Mouse (Mus musculus) embryo, embryonic 11 days (tissue): ENCODE results near the gene Galnt17.
A peak's percentile ranks its signal among the peaks of the same experiment; 100 is the strongest.

Experiments used
- DNase-seq: peaks from one replicate; pipeline ENCODE4 v3.0.0-alpha.2; 2015

Gene Galnt17

GRCm38 (mm10) chr5:131117391-131118040 lies 190.8 kb downstream of the Galnt17 start:
- DNase-seq, result no peak

DNA sequence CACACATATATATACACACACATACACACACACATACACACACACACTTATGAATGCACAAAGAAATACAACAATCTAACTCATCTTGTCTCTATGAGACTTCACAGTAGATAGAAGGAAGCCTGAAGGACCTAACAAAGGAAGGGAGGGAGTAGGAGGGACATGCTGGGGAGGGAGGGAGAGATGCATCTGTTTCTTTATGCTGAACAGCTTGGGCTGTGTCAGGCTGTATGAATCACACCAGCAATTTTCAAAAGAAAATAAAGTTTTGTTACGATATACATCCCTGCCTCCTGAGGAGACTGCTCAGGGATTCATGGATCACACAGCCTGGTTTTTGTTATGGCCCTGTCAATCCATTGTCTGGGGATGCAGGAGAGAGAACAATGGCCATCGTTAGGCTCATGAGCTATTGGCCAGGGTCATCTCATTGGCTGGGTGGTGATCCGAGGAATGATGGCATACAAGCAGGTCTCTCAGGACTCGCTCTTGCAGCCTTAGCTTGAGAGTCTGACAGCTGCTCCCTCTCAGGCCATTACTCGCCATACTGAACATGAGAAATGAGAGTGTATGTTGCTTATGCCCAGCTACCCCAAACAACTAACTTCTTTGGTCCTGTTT lies 194.3 kb downstream of the Galnt17 start:
- DNase-seq, result peak; percentile 11

DNA sequence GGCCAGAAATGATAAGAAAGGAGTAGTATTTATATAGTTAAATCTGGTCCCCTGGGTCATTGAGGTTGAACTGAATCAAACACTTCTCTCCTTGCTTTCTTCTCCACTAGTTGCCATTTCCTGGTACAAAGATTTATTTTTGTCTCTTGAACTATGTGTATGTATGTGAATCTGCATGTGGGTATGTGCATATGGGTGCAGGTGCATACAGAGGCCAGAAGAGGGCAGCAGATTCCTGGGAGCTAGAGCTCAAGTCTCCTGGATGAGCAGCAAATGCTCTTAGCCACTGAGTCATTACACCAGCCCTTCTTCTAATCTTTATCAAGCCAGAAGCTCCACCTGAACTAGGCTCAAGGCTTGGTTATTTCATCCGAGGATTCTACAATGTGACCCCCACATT lies 201.1 kb downstream of the Galnt17 start:
- DNase-seq, result no peak

DNA sequence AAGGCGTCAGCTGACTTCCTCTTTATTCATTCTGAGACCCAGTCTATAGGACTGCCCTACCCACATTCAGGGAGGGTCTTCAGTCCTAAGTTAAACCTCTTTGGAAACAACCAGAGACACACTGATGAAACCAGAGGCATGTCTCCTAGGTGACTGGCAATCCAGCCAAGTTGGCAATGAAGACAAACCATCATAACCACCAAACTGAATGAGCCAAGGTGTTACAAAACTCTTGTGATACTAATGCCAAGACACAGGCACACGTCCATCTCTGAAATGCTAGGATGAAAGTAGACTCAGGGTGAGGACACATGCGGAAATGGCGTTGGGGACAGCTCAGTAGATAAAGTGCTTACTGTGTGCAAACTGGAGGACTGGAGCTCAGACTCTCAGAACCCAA lies 211.5 kb downstream of the Galnt17 start:
- no peak for DNase-seq

- DNase-seq, result no peak
Observed at GRCm38 (mm10) chr5:131095635-131096034, 212.7 kb downstream of the Galnt17 start.

- DNase-seq, result peak; percentile 4
Observed at GRCm38 (mm10) chr5:131094771-131095170, 213.5 kb downstream of the Galnt17 start.

DNA sequence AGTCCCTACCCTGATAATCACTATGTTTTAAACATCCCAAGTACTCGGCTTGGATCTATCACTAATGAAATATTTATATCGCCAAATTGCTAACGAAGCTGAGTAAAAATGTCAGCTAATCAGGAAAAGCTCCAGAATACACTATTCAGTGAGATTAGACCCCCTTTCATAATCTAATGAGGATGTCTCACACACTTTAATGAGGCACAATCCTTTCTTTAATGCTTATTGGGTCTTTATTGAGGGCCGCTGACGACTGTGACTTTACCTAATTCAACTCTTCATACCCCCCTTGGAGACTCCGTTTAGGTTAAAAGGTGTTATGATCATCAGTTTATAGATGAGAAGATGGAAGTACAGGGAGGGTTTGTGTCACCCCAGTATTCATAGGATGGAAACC lies 214.2 kb downstream of the Galnt17 start:
- DNase-seq, result no peak

GRCm38 (mm10) chr5:131089876-131090275 lies 218.4 kb downstream of the Galnt17 start:
- DNase-seq, result peak; percentile 14

DNA sequence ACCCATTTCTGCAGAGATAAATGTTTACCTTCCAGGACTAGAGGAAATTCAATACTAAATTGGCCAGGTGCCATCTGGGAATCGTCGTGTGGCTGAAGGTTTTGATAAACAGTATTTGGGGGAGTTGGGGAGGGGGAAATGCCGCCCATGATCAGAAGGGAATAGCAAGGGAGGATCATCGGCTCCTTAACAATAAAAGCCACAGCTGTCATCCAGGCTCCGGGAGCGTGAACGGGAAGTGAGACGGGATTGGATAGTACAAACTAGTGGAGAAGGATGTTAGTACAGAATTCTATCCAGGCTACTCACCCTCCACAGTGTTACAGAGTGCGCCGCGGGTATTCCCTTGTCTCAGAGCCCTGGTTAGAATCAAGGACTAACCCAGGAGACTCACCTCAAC lies 219.4 kb downstream of the Galnt17 start:
- DNase-seq, result peak; percentile 7

DNA sequence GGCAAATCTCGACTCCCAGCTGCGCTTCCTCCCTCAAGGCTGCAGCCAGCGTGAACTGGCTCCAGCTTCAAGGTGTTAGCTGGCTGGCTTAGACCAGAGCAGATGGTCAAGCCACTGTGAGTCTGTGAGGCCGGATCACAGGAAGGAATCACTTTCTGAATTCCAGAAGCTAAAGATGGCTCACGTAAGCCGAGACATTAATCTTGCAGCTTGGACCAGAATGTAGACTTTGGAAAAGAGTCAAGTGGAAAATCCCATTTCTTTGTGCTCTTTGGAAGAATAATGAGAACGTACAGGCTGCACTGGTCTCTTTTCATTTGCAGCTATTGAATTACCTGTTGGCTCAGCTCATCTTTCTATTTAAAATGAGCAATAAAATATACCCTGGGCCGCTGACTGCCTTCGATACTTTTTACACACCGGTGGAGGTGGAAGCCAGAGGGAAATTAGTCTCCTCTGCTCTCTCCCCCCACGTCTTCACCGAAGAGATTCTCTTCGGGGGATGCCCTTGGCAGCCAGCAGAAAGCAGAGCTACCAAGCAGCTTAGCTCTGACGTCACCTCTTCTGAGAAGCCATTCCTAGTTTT lies 225.1 kb downstream of the Galnt17 start:
- DNase-seq, result peak; percentile 49

GRCm38 (mm10) chr5:131077682-131078081 lies 230.6 kb downstream of the Galnt17 start:
- no peak for DNase-seq

DNA sequence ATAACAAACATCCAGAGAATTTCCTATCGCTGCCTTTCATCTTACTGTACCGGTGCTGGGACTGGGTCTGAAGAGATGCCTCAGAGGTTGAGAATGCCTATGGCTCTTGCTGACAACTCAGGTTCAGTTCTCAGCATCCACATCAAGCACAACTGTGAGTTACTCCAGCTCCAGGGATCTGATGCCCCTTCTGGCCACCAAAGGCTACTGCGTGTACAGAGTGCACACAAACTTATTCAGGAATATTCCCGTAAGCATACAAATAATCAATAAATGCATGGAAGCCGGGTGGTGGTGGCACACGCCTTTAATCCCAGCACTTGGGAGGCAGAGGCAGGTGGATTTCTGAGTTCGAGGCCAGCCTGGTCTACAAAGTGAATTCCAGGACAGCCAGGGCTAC lies 232.5 kb downstream of the Galnt17 start:
- no peak for DNase-seq

- DNase-seq, result no peak
Observed at GRCm38 (mm10) chr5:131074295-131074694, 234.0 kb downstream of the Galnt17 start.

GRCm38 (mm10) chr5:131065174-131065573 lies 243.1 kb downstream of the Galnt17 start:
- no peak for DNase-seq

GRCm38 (mm10) chr5:131048505-131048904 lies 259.8 kb downstream of the Galnt17 start:
- DNase-seq, result no peak

- no peak for DNase-seq
Observed at GRCm38 (mm10) chr5:131043130-131043529, 265.2 kb downstream of the Galnt17 start.

- DNase-seq, result no peak
Observed at GRCm38 (mm10) chr5:131040441-131040840, 267.9 kb downstream of the Galnt17 start.

- DNase-seq, result no peak
Observed at GRCm38 (mm10) chr5:131039611-131040313, 268.5 kb downstream of the Galnt17 start.

GRCm38 (mm10) chr5:131024506-131024905 lies 283.8 kb downstream of the Galnt17 start:
- DNase-seq, result no peak

DNA sequence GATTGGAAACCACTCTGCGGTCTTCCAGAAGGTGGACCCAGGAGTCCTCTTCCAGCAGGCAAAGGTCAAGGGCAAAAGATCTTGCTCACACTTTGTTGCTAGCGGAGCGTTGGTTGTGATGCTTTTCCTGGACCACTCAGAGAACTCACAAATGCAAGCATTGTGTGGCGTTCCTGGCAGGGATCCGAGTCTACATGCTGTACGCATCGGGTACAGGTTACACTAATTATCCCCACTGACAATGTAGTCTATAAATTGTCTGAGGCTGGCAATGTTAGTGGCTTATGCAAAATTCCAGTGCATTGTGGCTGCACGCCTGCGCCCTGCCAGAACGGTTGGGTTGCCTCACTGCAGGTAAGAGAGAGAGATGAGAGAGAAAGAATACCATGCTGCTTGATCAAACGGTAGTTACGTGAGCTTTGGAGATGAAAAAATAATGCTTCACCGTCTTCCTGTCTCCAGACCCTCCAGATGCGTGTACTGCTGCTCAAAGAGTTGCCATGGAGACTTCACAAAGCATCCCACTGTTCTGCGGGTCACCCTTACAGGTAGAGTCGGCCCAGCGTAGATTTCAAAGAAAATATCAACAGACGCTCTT lies 285.8 kb downstream of the Galnt17 start:
- no peak for DNase-seq

DNA sequence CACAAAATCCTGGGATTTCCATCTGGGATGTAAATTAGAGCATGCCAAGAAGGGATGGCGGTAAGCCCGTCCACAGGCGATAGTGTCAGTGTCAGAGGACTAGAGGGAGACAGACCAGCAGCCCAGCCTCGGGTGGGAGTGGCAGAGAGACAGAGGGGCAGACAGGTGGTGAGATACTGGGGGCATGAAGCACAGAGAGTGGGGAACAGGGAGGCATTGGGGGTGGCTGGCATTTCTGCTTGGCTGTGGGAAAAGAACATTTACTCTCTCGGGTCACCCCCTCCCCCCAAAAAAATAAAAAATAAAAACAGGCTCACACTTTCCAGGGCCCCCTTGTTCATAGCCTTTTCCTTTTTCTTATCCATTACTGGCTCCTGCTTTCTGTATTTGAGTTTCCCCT lies 287.4 kb downstream of the Galnt17 start:
- DNase-seq, result no peak

DNA sequence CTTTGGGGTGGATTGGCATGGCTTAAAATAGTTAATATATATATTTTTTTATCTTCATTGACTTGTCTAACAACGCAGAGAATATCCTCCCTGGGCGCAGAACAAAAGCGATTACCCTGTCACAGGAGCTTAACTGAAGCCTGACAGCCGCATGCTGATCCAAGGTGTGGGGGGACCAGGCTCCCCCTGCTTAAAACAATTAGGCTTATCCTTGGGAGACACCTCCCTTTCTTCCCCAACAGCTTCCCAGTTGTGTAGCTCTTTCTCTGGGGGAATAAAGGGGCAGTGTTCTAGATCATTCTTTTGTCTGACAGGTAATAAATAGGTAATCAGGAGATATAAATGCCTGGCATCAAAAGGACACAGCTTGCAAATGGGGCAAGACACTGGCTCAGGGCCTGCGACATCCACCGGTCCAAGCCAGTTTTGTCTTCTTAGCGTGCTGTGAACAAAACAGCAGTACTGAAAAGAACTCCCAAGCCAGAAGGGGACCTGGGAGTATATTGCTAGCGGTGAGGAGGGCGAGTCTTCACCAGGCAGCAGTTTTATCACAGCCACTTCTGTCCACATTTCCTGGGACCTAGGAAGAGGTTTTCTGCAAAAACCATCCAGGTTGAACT lies 288.8 kb downstream of the Galnt17 start:
- DNase-seq, result no peak

DNA sequence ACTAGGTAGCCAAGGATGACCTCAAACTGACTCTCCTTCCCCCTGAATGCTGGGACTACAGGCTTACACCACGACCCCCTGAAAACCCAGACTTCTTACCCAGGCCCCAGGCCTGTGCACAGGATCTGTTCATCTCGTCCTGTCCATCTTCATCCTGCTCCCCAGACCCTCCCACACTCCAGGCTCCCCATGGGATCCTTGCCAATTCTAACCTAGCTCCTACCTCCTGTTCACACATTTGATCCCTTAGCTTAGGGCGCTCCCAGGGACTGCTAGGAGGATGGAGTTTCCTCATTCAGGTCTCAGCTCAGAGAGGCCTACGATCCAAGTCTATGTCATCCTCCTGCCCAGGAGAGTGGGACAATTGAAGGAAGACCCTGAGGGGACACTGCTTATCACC lies 292.2 kb downstream of the Galnt17 start:
- no peak for DNase-seq
